Mouse (Mus musculus) spleen, postnatal 10 days (tissue): ENCODE data around the gene Cebpe.

Source experiments
- DNase-seq, 2 experiments: peaks; one replicate each; pipeline ENCODE4 v3.0.0; 2021 to 2022; ENCODE audit warnings: low spot score in 2 of 2

The Cebpe gene

GRCm38 (mm10) chr14:54712074-54712473, at the start of gene Cebpe:
TSS of gene Cebpe (minus strand) at chr14:54712174.
- no peak for DNase-seq

GRCm38 (mm10) chr14:54756382-54756781, 44.4 kb upstream of the Cebpe start:
- no peak for DNase-seq

- DNase-seq: peak in 1 of 2 experiments; percentile 21
Measured at GRCm38 (mm10) chr14:54754602-54755018, 42.6 kb upstream of the Cebpe start.

- DNase-seq: no peak
Measured at GRCm38 (mm10) chr14:54753986-54754601, 42.1 kb upstream of the Cebpe start.

GRCm38 (mm10) chr14:54752938-54753337, 41.0 kb upstream of the Cebpe start:
- DNase-seq: no peak

DNA sequence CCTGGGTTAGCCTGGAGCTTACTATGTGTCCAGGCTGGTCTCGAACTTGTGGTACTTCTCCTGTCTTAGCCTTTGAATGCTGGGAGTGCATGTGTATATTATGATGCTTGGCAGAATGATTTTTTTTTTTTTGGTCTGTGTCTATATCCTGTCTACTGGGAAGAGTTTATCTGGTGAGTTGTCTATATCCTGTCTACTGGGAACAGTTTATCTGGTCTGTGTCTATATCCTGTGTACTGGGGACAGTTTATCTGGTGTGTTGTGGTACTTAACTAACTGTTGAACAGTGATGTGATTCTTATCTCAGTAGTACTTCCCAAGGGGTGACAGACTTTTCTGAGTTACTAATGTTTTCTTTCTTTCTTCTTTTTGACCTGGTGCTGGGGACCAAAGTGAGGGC, 39.8 kb upstream of the Cebpe start:
- no peak for DNase-seq

- DNase-seq: no peak
Measured at GRCm38 (mm10) chr14:54749238-54749637, 37.3 kb upstream of the Cebpe start.

DNA sequence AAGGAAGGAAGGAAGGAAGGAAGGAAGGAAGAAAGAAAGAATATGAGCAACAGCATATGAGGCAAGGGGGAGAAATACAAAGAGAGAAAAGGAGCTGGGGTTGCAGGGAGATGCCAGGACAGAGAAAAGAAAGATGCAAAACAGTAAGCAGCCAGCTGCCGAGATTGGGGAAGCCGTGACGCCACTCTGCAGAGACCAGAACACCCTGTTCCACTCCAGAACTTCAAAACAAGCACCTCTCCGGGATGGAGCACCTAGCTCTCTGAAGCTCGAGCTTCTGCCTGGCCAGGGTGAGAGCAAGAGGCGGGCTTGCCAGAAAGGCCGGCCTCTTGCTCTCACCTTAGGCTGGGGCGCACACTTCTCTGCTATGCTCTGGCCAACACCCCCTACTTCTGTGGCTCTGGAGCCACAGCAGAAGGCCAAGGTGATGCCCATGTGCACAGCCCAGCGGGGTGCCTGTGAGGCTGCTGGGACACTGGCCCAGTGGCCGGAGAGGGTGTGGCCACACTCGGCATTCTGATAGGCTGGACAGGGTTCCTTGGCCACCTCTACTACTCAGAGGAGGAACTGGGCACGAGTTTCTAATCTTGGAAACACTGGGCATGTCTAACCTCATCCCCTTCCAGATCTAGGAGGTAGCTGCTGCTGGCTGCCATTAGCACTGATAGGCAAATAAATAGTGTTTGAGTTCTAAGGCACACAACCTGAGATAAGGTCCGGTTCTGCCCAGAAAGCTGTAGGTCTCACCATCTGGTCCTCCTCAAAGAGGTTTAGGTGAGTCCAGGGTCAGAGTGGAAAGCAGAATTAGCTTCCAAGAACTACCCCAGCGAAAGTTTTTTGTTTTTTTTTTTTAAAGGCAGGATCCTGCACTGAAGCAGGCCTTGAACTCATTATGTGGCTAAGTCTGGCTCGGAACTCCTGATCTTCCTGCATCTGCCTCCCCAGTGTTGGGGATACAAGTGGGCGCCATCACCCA, 36.3 kb upstream of the Cebpe start:
- DNase-seq: no peak

DNA sequence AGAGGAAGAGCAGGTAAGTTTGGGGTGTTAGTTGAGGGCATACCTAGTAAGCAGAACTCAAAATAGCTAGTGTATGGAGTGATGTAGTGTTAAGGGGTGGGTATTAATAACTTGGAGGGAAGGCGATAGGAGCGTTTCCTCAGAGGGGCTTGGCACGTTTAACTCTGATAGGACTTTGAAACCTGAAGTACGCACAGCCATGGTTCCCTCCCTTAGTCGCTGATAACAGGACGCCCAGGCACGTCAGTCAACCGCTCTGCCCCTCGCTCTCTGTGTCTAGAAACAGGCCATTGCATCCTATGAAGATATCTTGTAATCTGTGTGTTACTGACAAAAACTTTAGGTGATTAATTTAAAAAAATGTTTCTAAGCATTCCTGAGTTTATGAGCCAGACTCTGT, 34.1 kb upstream of the Cebpe start:
- no peak for DNase-seq

- DNase-seq: no peak
Measured at GRCm38 (mm10) chr14:54744473-54744872, 32.5 kb upstream of the Cebpe start.

DNA sequence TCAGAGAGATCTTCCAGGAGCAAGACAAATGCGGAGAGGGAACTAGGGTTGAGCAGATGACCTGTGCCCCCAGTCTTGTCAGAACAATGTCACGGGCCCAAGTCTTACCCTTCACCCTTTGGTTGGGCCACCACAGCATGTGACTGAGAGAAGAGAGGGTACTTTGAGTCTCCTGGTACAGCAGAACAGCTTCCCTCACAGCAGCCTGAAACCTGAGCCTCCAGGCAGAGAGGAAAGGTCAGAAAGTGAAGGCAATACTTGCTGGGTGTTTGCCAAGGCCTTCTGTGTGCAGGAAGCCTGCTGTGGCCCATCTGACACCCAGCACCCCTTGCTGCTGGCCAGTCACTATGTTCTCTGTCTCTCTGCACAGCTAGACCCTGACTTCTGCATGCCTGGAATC, 30.4 kb upstream of the Cebpe start:
- DNase-seq: no peak

- DNase-seq: no peak
Measured at GRCm38 (mm10) chr14:54741721-54742120, 29.7 kb upstream of the Cebpe start.

- DNase-seq: no peak
Measured at GRCm38 (mm10) chr14:54737634-54738033, 25.7 kb upstream of the Cebpe start.

GRCm38 (mm10) chr14:54736555-54737552, 24.9 kb upstream of the Cebpe start:
- no peak for DNase-seq

GRCm38 (mm10) chr14:54735221-54735620, 23.2 kb upstream of the Cebpe start:
- no peak for DNase-seq

DNA sequence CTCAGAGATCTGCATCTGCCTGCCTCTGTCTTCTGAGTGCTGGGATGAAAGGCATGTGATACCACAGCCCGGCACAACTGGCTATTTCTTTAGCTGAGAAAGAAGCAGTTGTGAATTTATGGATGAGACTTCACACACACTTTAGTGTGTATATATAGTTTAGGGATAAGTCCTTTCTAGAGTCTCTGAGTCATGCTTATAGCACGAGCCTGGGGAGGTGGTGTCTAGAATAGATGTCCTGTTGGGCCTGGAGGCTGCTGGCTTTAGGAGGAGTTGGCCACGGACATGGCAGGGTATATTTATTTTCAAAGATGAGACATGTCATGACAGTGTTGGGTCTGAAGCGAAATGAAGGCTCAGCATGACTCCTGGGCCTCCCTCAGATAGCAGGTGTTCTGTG, 22.0 kb upstream of the Cebpe start:
- no peak for DNase-seq

GRCm38 (mm10) chr14:54732206-54732605, 20.2 kb upstream of the Cebpe start:
- no peak for DNase-seq

DNA sequence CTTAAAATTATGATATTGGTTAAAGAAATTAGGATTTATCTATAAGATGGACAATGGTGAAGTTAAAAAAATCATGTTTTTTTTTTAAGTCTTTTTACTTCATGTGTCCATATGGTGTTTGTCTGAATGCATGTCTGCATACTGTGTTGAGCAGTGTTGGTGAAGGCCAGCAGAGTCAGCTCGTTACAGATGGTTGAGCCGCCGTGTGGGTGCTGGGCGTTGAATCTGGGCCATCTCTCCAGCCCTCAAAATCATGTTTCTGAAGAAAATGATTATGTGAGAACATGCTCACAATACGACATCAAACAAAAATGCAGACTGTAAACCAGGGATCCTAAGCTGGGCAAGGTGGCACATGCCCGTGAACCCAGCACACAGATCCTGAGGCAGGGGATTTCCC, 18.3 kb upstream of the Cebpe start:
- DNase-seq: no peak

DNA sequence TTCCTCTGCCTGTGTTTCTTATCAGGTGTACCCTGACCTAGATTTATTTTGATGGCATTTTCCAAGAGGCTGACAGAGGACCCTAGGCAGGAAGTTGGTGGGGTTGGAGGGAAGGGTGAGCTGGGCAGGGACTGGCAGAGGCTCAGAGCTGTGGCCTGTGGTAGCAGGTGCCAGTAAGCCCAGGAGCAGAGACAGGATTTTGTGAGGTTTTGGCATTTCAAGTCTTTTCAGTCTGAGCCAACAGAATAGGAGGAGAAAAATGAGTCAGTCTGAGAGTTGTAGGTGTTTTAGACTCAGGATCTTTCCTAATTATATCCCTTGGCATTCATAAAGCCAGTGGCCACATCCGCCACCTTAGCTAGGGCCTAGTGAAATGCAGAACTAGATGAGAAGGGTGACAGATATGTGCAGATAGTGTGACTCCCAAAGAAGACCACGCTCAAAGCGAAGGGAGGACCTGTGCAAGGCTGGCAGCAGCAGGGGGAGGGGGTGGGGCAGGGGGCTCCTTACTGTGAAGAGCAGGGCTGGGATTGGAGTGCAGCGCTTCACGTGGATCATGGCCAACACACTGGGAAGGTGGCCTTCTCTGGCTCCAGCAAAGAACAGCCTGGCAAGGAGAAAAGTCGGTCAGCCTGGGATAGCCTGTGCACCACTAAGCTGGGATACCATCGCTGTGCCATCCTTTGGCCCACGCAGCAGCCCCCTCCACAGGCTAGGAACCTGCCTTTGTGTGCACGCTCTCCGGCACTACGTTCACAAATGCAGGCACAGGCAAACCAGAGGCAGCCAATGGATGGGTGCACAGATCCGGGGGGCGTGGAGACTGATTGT, 17.1 kb upstream of the Cebpe start:
- DNase-seq: no peak

GRCm38 (mm10) chr14:54727565-54727964, 15.6 kb upstream of the Cebpe start:
- no peak for DNase-seq

- no peak for DNase-seq
Measured at GRCm38 (mm10) chr14:54724049-54724448, 12.1 kb upstream of the Cebpe start.
